Mouse (Mus musculus) ovary, postnatal 10 days (tissue): ENCODE measurements around the gene Msrb2.

Source experiments
- DNase-seq: peaks from one replicate; pipeline ENCODE4 v3.0.0; 2022; ENCODE audit warnings: low spot score

Gene Msrb2

GRCm38 (mm10) chr2:19371390-19372158, at the start of gene Msrb2:
Gene Msrb2 (plus strand): TSS chr2:19371440.
- DNase-seq = peak; percentile 69

- no peak for DNase-seq
These were observed 48.8 kb upstream of the Msrb2 start for GRCm38 (mm10) chr2:19322448-19322847.

- no peak for DNase-seq
These were observed 44.9 kb upstream of the Msrb2 start for GRCm38 (mm10) chr2:19326376-19326775.

GRCm38 (mm10) chr2:19327811-19328210, 43.4 kb upstream of the Msrb2 start:
- DNase-seq = no peak

DNA sequence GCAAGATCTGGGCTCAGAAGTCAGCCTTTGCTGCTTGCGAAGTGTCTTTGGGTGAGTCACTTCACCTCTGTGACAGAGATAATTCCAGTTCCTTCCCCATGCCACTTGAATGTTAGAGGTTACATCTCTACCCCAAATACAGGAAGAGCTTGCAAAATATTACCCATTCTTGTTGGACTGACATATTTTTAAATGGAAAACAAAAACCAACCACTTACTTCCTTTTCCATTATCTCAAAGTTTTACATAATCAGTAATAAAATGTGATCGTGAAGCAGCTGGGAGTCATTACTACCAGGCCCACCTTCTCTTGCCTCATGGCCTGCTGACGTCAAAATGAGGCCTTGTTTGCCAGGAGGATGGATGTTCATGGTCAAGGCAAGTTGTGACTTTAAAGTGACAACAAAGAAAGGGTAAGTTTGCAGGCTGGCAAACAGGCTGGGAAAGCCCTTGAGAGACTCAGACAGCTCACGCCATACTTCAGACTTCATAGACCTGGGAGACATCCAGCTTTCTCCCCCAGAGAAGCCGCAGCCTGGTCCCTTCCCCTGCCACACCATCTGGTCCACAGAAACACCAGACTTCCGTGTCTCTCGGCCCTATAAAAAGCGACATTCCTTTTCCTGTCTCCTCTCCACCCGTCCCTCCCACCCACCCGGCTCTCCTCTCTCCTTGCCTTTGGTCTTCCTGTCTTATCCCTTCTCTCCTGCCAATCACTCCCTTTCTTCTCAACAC, 27.2 kb upstream of the Msrb2 start:
- no peak for DNase-seq

DNA sequence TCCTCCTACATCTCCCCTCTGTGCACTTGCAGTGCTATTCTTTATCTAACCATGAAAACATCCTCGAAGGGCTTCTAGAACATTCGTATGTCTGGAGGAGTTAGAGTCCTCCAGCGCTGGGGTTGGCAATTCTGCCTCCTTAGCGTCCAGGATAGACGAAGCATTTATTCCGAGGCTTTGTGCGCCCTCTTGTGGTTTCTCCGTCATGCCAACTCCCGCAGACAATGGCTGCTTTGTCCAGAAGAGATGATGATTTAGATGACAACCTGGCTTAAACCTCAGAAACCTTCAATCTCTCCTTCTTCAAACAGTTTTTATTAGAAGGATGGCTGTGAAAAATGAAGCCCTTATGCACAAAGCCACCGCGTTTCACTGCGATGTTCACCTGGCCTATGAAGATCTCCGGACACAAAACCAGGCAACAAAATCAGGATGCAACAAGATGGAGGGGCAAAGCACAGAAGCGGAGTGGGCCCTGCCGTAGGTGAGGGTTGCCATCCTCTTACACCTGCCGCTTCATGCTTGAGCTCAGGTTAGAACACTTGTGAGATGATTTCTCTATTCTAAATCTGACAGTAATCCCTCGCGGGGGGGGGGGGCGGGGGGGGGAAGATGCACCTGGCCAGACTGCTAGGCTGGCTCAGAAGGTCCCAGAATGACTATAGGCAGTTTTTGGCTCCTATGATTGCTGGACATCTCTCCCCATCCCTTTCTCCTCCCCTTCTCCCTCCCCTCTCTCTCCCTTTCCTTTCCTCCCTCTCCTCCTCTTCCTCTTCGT, 26.4 kb upstream of the Msrb2 start:
- DNase-seq = peak; percentile 67

- DNase-seq = no peak
These were observed 25.8 kb upstream of the Msrb2 start for GRCm38 (mm10) chr2:19345414-19345964.

DNA sequence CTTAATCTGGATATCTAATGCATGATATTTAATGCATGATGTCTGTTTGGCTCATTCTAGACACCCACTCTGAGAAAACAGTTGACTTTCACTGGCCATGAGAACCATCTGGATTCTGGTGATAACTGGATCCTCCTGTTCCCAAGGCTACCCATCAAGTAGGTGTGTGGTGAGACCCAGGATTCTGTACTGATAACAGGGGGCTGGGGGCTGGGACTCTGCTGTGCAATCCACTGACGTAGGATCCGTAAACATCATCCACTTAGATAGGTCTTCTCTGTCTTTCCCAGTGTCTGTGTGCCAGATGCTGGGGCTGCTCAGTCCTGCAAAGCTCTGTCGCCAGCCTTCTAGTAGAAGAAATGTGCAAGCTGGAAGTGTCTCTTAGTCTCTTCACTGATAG, 22.8 kb upstream of the Msrb2 start:
- DNase-seq = no peak

DNA sequence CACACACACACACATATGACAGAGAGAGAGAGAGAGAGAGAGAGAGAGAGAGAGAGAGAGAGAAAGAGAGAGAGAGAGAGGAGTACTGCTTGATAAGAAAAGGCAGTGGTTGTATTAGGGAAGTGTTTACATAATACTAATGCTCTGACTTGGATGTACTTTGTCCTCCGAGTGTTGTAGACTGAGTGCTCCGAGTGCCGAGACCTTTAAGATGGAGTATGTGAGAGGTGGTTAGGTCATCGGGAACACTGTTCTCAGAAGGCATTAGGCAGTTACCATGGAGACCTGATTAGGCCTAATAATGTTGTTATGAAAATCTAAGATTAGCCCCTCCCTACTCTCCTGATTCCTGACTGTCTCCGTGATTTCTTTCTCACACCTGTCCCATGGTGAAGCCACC, 21.1 kb upstream of the Msrb2 start:
- no peak for DNase-seq

DNA sequence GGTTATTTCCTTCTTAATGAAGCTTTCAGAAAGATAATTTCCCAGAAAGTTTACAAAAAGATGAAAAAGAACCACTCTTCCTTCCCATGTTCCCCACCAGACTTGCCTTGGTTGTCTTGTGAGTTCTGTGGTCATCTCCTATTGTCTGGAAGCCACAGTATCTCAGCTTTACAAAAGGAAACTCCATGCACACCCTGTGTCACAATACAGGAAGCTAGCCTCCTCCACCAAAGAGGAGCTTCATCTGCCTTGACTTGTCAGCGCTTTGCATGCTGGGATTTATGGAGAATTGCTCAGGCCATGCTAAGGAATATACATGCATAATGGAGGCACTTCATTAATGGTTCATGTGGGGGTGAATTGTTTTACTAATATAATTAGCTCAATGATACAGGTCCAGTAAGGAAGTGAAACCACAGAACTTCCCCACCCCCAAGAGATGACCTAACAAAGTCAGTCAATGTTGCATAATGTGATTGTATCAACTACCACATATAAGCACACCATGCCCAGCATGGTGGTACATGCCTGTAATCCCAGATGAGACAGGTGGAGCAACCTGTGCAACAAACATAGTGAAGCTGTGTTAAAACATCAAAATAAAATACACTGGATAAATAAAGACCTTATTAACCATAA, 19.5 kb upstream of the Msrb2 start:
- DNase-seq = no peak

DNA sequence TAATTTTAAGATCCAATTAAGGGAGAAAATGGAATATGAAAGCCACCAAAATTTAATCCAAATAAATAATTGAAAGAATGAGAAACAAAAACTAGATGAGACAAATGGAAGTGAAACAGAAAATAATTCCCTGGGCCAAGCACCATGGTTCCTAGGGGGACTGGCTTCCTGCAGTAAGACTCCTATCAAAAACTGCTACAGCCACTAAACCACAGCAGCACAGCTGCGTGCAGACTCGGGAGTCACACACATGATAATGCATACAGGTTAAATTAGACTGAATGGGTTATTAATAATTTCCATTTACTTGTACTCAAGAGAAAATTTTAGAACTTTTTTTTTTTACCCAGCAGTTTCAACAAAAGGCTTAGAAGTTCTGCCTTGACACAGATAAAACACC, 18.1 kb upstream of the Msrb2 start:
- DNase-seq = no peak

DNA sequence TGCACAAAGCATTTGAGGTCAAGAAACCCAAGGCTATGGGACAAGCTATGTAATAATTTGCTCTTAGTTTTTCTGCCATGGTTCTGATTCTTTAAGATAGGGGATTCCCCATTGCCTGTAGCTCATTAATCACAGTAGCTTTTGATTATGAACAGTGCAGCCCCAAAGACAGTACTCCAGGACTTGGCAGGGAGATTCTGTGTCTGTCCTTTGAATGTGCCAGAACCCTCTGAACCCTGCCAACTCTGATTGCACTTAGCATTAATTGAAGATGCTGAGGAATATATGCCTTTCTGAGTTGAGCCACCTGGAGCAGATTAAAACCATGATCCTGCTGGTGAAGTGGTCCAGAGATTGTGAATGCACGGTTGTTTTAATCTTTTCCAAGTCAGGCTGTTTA, 8.4 kb upstream of the Msrb2 start:
- DNase-seq = no peak

GRCm38 (mm10) chr2:19366426-19366825, 4.8 kb upstream of the Msrb2 start:
- DNase-seq = no peak

DNA sequence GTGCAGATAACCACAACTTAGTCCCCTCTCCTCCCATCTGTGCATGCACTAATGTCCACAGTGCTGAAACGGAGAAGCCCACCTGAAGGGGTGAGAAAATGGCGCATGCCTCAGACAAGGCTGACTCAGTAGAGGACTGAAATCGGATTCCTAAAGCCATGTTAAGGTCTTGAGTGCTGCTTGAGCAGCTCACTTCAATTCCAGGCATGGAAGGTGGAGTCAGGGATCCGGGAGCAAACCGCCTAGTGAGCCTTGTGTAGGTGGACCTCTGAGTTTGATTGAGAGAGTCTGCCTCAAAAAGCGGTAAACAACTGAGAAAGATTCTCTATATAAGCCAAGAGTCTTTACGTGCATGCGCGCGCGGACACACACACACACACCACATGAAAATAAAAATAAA, 4.1 kb upstream of the Msrb2 start:
- DNase-seq = no peak

DNA sequence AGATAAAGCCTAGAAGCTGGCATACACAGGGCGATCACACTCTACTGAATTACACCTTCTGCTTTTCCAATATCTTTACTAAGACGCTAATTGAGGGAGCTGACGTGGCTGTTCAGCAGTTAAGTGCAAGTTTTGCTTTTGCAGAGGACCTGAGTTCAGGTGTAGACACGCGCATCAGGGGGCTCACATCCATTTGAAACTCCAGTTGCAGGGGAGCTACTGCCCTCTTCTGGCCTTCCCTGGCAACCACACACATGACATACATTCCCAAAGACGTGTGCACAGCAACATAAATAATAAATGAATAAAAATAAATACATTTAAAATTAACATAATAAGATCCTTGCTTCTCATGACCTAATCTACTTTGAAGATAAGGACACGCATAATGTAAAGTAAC, 2.5 kb downstream of the Msrb2 start:
- DNase-seq = no peak

DNA sequence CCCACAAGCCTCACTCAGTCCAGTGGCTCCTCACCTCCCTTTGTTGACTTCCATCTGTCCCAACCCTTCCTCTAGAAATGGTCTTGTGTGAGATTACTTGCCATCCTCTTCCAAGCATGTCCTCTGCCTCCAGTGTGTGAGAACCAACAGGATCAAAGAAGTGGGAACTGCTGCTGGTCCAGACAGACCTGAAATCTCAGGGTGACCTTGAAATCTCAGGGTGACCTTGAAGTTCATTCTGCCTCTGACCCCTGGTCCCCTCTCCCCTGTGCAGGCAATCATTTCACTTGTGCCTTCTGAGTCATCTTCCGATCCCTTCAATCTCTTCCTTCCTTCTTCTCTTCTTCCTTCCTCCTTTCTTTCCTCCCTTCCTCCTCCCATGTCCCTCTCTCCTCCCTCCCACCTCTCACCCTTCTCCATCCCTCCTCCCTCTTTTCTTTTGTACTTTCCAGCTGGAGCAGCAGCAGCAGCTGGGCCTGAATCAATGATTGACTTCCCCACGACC, 9.3 kb downstream of the Msrb2 start:
- no peak for DNase-seq

DNA sequence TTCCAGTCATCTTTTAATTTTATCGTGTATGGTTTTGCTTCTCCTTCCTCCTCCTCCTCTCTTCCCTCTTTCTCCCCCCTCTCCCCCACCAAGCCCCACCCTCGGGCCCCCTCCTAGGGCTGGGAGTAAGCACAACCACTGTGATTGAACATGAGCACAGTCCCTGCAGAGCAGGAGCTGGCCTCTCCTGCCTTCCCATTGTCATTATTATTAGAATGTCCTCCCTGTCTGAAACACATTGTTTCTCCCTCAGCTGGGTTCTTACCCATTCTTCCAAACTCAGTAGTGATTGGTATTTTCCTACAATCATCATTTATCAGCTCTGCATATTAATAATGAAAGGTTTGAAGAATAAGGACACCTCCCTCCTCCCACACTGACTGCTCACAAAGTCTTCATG, 9.7 kb downstream of the Msrb2 start:
- no peak for DNase-seq

DNA sequence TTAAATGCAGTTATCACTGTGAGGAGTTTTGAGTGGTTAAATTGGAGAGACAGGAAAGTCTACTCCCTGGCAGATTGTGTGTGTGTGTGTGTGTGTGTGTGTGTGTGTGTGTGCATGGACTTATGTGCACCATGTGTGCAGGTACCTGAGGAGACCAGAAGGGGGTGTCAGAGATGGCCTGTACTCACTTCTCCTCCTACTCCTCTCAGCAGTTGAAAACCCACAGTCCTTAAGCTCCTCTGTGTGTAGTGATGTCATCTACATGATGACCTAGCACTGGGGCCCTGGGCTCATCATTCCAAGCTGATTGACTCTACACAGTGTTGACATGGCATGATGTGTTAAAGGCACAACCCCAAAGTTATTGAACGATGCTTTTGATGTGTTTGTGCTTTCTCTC, 11.0 kb downstream of the Msrb2 start:
- DNase-seq = no peak

- DNase-seq = no peak
These were observed 11.8 kb downstream of the Msrb2 start for GRCm38 (mm10) chr2:19383006-19383405.

DNA sequence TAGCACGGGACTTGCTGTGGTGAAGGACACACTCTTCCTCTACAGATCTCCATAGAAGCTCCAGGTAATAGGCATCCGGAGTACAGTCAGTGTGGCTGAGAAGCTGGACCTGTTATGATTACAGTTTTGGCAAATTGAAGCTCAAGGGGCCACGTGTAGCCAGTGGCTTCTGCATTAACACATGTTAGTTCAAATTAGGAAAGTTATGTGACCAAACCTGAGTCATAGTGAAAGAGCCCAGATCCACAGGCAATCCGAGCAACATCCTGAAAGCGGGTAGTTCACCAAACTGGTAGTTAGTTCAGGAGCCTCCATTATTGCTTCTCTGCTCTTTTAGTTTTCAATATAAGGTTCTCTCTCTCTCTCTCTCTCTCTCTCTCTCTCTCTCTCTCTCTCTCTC, 14.5 kb downstream of the Msrb2 start:
- no peak for DNase-seq

DNA sequence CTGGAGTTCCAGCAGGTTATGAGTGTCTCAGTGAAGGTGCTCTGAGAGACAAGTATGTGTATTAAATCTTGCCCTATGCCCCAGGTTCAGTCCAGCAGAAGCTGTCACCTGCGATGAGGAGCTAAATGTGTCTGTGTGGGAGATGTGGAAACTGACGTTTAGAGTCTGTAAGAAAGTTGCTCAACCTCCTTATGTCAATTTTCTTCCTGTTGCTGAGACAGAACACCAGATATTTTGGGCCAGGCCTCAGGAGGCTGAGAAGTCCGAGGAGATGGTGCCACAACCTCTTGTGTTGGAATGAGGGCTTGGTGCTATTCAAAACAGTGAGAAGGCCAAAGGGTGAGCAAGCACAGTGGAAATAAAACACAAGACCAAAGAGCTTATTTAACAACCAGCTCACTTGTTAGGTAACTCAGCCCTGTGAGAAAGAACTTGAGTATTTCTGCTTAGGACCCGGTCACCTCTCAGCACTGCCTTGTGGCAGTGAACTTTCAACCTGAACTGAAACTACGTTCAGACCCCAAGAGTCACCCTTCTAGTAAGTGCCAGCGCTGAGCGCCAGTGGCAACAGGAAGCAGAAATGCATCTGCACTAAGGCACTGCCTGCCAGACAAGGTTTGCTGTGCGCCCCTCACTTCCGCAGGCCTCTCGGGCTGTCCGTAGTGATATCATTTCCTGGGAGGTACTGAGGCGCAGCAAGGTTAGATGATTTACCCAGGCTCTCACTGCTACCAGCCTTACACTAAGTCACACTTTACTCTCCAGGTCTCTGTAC, 17.3 kb downstream of the Msrb2 start:
- DNase-seq = no peak
